10 mouse cellular contexts compared by ENCODE assay signal in the genomic region with DNA sequence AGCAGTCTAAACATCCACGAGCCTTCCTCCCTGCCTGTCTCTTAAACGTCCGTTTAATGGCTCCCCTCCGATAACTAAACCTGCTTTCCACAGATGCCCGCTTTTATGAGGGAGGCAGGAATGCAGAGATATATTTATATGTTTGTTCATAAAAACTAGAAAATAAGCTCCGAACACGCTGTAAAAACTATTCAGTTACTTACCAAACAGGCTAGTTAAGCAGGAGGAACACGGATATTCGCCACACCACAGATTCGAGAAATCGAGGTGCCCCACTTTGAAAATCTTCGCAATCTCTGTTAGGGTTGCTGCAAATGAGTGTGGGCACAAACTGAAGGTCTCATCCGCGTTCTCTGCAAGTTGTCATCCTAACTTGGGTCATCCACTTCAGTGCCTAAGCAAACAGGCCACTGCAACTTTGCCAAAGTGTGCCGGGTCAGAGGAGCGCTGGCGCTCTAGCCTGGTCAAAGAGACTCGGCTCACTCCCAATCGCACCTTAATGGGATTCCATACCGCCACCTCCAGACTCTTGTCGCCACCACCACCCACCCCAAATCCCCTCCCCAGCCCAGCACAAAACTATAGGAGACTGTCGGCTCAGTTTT. TPM values are rescaled to one million over a fixed set of nuclear protein-coding genes. Genes with fewer than 3 reads are reported as not detected.
DNase-seq lines count a peak whose midpoint lies in the region; ATAC-seq and TF ChIP-seq lines count a peak whose summit lies in the region.
"Had no signal": no experiment of that assay in that cellular context is flagged by ENCODE, and none has a peak within 500 bp of the region (broad histone marks: within the 10 kb centered on the region; RNA-seq: fewer than 3 reads in every experiment).

No protein-coding gene starts in this region.

- no peak for DNase-seq in kidney, adult 8-10 months
- DNase-seq in embryonic facial prominence, embryonic 11.5 days (ENCODE audit: low spot score): peak; percentile 33
- DNase-seq in heart, postnatal 25 days (ENCODE audit: low spot score): peak; percentile 18
- peak; percentile 22 for DNase-seq in mesoderm, embryonic 11.5 days (ENCODE audit: low read depth, low spot score)
- no peak for DNase-seq in right cerebral cortex, postnatal 14 days
- no peak for DNase-seq in kidney, adult 11 months
- DNase-seq in kidney, adult 2 months: no peak

- no peak overlapping the region for H3K9ac ChIP-seq in kidney, embryonic 16.5 days (replicated peaks; ENCODE audit: low read length)
- H3K9ac ChIP-seq in embryonic facial prominence, embryonic 11.5 days (replicated peaks; ENCODE audit: low read length): peak overlapping the region; percentile 53

- intact Hi-C loops in heart, postnatal 25 days (cut with DNase I): loop anchor here (5.0 to 10.0 kb wide), 4 partner anchors 108 to 638 kb away; no protein-coding TSS in a partner anchor

- no peaks in the 10 kb centered on the region for H3K36me3 ChIP-seq in kidney, embryonic 16.5 days (ENCODE audit: insufficient read depth, low read length)
- no peaks in the 10 kb centered on the region for H3K36me3 ChIP-seq in embryonic facial prominence, embryonic 11.5 days (replicated peaks; ENCODE audit: control insufficient read depth, insufficient read depth, low read depth, low read length)
- H3K36me3 ChIP-seq in kidney, adult 2 months (ENCODE audit: control insufficient read depth, insufficient read depth, low read length): no peaks in the 10 kb centered on the region

- H3K9me3 ChIP-seq in kidney, embryonic 16.5 days (ENCODE audit: low read length): no peaks in the 10 kb centered on the region
- no peaks in the 10 kb centered on the region for H3K9me3 ChIP-seq in embryonic facial prominence, embryonic 11.5 days (replicated peaks; ENCODE audit: control insufficient read depth, low read length)

- H3K4me3 ChIP-seq in kidney, embryonic 16.5 days (ENCODE audit: low read length): peak overlapping the region; percentile 5; the same call in 1 of the 2 replicates
- H3K4me3 ChIP-seq in embryonic facial prominence, embryonic 11.5 days (ENCODE audit: low read depth, low read length): peak overlapping the region; percentile 51
- H3K4me3 ChIP-seq in kidney, adult 2 months (ENCODE audit: insufficient read depth, low read depth, low read length): no peak overlapping the region

- TF ChIP-seq POLR2A in kidney, adult 2 months (IDR thresholded peaks at IDR 0.05; ENCODE audit: low read depth, low read length): no peak

- no peak for ATAC-seq in kidney, embryonic 16.5 days (ENCODE audit: low FRiP score, low TSS enrichment)
- no peak for ATAC-seq in embryonic facial prominence, embryonic 11.5 days (replicated peaks; ENCODE audit: insufficient number of reproducible peaks, low FRiP score, low TSS enrichment, low read depth)

- peaks cover 96% of the 10 kb centered on the region for H3K27me3 ChIP-seq in kidney, embryonic 16.5 days (ENCODE audit: insufficient read depth, low read length)
- peaks cover 56% of the 10 kb centered on the region for H3K27me3 ChIP-seq in embryonic facial prominence, embryonic 11.5 days (ENCODE audit: control insufficient read depth, insufficient read depth, low read length)
- peaks cover 19% of the 10 kb centered on the region for H3K27me3 ChIP-seq in kidney, adult 2 months (replicated peaks; ENCODE audit: control insufficient read depth, insufficient read depth, low read length)

- H3K4me1 ChIP-seq in kidney, embryonic 16.5 days (ENCODE audit: insufficient read depth, low read length): peaks cover 13% of the 10 kb centered on the region
- H3K4me1 ChIP-seq in embryonic facial prominence, embryonic 11.5 days (ENCODE audit: control insufficient read depth, insufficient read depth, low read length): no peaks in the 10 kb centered on the region; the same call in 1 of the 2 replicates
- no peaks in the 10 kb centered on the region for H3K4me1 ChIP-seq in kidney, adult 2 months (ENCODE audit: control insufficient read depth, insufficient read depth, low read length)

- 2% methylated on average over 22 of the region's 22 CpGs for WGBS in kidney, embryonic 16.5 days
- WGBS in embryonic facial prominence, embryonic 11.5 days: under 1% methylated on average over 22 of the region's 22 CpGs
- WGBS in kidney, adult 2 months: 5% methylated on average over 22 of the region's 22 CpGs

- H3K27ac ChIP-seq in kidney, embryonic 16.5 days (ENCODE audit: low read length): no peak overlapping the region
- no peak overlapping the region for H3K27ac ChIP-seq in embryonic facial prominence, embryonic 11.5 days (replicated peaks; ENCODE audit: low read depth, low read length)
- no peak overlapping the region for H3K27ac ChIP-seq in kidney, adult 2 months (ENCODE audit: insufficient read depth, low read depth, low read length)

- H3K4me2 ChIP-seq in kidney, embryonic 16.5 days (replicated peaks; ENCODE audit: low read depth, low read length): no peak overlapping the region
- H3K4me2 ChIP-seq in embryonic facial prominence, embryonic 11.5 days (ENCODE audit: low read depth, low read length): peak overlapping the region; percentile 11; the same call in 1 of the 2 replicates

- TF ChIP-seq CTCF in kidney, adult 2 months (conservative IDR thresholded peaks at IDR 0.05; ENCODE audit: insufficient read depth, insufficient read length, low read depth, low read length): no peak

RNA-seq across cellular contexts. Expression of a gene that starts 0.7 kb away (rescaled TPM):
- 0.25 and 0.62 TPM in 2 replicates for polyA plus RNA-seq in kidney, embryonic 16.5 days (2015; fragmentation: Nextera tagmentation; extraction: Ambion mirVana)
- polyA plus RNA-seq in embryonic facial prominence, embryonic 11.5 days (2014; fragmentation: Nextera tagmentation; extraction: Ambion mirVana): 8.3 and 8.7 TPM in 2 replicates
- total RNA-seq in heart, postnatal 25 days (2021): 10 to 100 TPM; 49.0 to 56.6 TPM
- polyA plus RNA-seq in kidney, adult 2 months (2012; rRNA removed): 0.23 and 0.33 TPM in 2 replicates
- total RNA-seq: hematopoietic stem cell, adult 5-6 weeks; monocyte, adult 5-6 weeks had no signal

Comparison
In these comparisons a context has a peak if more than half of its experiments do, and no peak if none do; other contexts are left out.
1. DNase-seq: peak in embryonic facial prominence, embryonic 11.5 days (single experiment), heart, postnatal 25 days (single experiment) and mesoderm, embryonic 11.5 days (single experiment); none in kidney, adult 8-10 months (0 of 2), right cerebral cortex, postnatal 14 days (single experiment), kidney, adult 11 months (single experiment) and kidney, adult 2 months (single experiment).